Mouse (Mus musculus) frontal cortex, postnatal 36 days (tissue): Measurements from ENCODE around the gene Cacna1h.
A peak's percentile ranks its signal among the peaks of the same experiment; 100 is the strongest.

Experiments
- DNase-seq, 2 experiments: peaks; one replicate each; pipeline ENCODE4 v3.0.0; 2022; ENCODE audit warnings: low spot score in 2 of 2

Gene Cacna1h

GRCm38 (mm10) chr17:25445841-25446240, 12.3 kb upstream of the Cacna1h start:
- no peak for DNase-seq

GRCm38 (mm10) chr17:25445074-25445473, 11.5 kb upstream of the Cacna1h start:
- no peak for DNase-seq

- no peak for DNase-seq
Measured at GRCm38 (mm10) chr17:25442889-25443288, 9.3 kb upstream of the Cacna1h start.

GRCm38 (mm10) chr17:25441417-25441816, 7.8 kb upstream of the Cacna1h start:
- DNase-seq: no peak

GRCm38 (mm10) chr17:25433223-25433616, 363 bp downstream of the Cacna1h start:
- no peak for DNase-seq

GRCm38 (mm10) chr17:25432433-25433181, 976 bp downstream of the Cacna1h start:
- DNase-seq: peak; percentile 39 to 55

- DNase-seq: peak in 1 of 2 experiments; percentile 38
Measured at GRCm38 (mm10) chr17:25430534-25430933, 3.0 kb downstream of the Cacna1h start.

GRCm38 (mm10) chr17:25429886-25430285, 3.7 kb downstream of the Cacna1h start:
- peak in 1 of 2 experiments; percentile 13 for DNase-seq

- DNase-seq: no peak
Measured at GRCm38 (mm10) chr17:25429240-25429639, 4.3 kb downstream of the Cacna1h start.

- no peak for DNase-seq
Measured at GRCm38 (mm10) chr17:25427441-25427840, 6.1 kb downstream of the Cacna1h start.

GRCm38 (mm10) chr17:25425996-25426395, 7.6 kb downstream of the Cacna1h start:
- no peak for DNase-seq

- no peak for DNase-seq
Measured at GRCm38 (mm10) chr17:25424526-25425080, 9.0 kb downstream of the Cacna1h start.

GRCm38 (mm10) chr17:25420998-25421397, 12.6 kb downstream of the Cacna1h start:
- no peak for DNase-seq

GRCm38 (mm10) chr17:25418926-25419325, 14.7 kb downstream of the Cacna1h start:
- DNase-seq: peak in 1 of 2 experiments; percentile 48

- DNase-seq: no peak
Measured at GRCm38 (mm10) chr17:25417990-25418389, 15.6 kb downstream of the Cacna1h start.

- DNase-seq: no peak
Measured at GRCm38 (mm10) chr17:25416219-25416618, 17.4 kb downstream of the Cacna1h start.

GRCm38 (mm10) chr17:25415421-25415913, 18.1 kb downstream of the Cacna1h start:
- no peak for DNase-seq

- DNase-seq: no peak
Measured at GRCm38 (mm10) chr17:25414917-25415316, 18.7 kb downstream of the Cacna1h start.

- DNase-seq: no peak
Measured at GRCm38 (mm10) chr17:25414209-25414608, 19.4 kb downstream of the Cacna1h start.

GRCm38 (mm10) chr17:25411251-25411650, 22.3 kb downstream of the Cacna1h start:
- DNase-seq: peak; percentile 48 to 62

GRCm38 (mm10) chr17:25410786-25411185, 22.8 kb downstream of the Cacna1h start:
- no peak for DNase-seq

- DNase-seq: no peak
Measured at GRCm38 (mm10) chr17:25410180-25410579, 23.4 kb downstream of the Cacna1h start.

GRCm38 (mm10) chr17:25409621-25410020, 24.0 kb downstream of the Cacna1h start:
- no peak for DNase-seq
